Mouse (Mus musculus) mouse trophoblast stem cell (cell line): Measurements from ENCODE around the gene Cryzl2.

Experiments used
- in situ Hi-C, 2 experiments: fragments of 300-500 bp; cut with MseI, MboI; formaldehyde crosslinking; loops; 2 replicates in 1 of 2; 3 replicates in 1 of 2; pipeline ENCODE4 v1.15.1; 2025

Cryzl2 gene

DNA sequence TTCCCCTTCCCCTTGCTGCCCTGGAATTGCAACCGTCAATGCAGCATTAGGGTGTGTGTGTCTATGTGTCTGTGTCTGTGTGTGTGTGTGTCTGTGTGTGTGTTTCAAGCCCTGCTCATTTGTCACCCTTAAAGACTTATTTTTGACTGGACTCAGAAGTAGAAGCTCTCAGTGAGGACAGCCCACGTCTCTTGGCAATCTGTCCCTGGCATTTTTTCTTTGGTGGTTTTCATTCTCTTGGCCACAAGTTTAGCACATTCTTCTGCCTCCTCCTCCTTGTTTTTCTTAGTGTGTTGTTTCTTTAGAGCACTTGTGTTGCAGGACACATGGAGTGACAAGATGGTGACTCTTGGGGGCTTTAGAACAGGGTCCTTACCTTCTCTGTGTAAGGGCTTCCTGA is 17.9 kb downstream of the Cryzl2 start:
- in situ Hi-C loops: no loop called here

DNA sequence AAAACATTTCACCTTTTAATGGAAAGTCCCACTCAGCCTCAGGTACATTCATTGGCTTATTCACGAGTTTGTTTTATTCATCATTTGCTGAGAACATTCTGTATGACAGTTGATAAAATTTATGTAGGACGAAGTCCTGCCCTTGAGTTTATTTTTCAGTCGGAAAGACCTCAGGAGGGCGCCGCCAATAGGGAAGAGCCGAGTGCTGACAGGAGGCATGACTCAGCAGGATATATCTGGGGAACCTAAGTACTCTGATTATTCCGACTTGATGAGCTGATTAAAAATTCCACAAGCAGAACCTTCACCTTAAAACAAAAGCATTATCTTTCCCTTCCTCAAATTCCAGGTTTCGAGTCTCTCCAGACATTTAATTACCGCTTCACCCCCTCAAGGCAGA is 21.7 kb downstream of the Cryzl2 start:
- in situ Hi-C loops: no loop called here

DNA sequence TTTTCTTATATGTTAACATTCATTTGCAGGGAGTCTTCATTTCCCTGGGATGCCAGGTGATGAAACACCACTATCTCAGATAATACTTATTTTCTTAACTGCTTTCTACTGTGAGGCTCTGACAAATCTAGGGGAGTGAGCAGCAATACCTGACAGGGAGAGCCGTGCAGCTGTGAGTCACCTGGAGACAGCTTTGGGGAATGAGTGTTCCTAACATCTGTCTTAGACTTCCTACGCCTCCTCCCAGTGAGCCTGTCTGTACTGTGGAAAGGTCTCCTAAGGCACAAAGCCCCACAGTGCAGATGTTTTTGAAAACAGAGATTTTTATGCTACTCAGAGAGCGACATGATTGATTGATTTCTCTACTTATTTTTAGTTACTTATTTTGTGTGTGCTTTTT is 22.5 kb downstream of the Cryzl2 start:
- in situ Hi-C loops: no loop called here

DNA sequence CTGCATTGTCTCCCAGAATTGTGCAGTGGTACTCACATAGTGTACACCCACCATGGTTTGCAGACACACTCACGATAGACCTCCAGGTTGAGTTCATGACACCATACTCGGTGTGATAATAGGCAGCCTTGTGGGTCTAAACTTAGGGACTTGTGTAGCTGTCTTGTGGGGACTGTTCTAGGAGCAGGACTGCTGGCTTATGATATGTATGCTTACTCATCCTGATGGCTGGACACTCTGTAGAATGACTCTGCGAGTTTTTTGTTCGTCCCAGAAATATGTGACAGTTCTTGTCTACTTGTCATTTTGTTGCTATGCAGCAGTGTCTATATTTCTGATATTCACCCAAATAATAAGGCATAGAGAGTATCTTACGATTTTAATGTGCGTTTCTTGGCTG is 23.3 kb downstream of the Cryzl2 start:
- in situ Hi-C loops: no loop called here

DNA sequence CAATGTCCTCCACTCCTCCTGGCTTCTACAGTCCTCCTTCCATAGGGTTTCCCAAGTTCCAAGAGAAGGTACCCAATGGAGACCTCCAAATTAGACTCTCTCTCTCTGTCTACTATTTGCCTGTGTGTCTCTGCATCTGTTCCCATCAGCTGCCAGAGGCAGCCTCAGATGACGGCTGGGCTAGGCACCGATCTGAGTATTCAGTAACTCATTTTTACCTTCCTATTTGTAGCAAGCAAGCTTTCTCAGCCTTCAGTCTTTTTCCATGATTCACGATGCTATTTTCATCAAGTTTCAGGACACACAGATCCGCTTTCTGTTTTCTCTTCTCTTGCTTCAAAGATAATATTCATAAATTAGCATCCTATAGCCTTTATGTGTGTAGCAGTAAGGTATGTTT is 25.8 kb downstream of the Cryzl2 start:
- in situ Hi-C loops: no loop called here

DNA sequence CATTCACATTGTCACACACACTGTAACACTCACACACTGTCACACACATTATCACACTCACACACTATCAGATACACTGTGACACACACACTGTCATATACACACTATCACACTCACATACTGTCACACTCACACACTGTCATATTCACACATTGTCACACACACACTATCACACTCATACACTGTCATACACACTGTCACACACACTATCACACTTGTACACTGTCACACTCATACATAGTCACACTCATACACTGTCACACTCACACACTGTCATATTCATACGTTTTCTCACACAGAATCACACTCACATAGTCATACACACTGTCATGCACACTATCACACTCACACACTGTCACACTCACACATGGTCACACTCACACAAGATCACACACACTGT is 42.3 kb downstream of the Cryzl2 start:
- in situ Hi-C loops: no loop called here

DNA sequence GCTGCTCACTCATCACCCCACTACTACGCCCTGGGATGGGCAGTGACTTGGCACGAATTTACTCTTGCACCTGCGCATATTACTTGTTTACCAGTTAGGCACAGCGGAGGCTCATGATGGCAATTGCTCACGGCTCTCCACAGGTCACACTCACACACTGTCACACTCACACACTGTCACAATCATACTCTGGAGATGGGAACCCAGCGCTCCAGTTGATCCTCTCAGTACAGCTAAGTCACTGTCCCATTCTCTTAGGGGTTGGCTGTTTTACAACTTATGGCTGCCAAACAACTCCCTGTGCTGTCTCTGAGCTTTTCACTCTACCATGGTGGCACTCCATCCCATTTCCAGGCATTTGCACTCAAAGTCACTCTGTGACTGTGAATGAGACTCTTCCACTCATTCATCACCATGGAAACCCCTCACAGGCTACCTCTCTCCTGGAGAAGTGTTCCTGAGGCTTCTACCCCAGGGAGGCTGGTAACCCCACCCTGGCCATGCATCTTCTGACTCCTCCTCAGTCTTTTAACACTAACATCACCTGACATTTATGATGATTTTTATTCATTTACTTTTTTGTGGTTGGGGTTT is 43.1 kb downstream of the Cryzl2 start:
- in situ Hi-C loops: no loop called here

DNA sequence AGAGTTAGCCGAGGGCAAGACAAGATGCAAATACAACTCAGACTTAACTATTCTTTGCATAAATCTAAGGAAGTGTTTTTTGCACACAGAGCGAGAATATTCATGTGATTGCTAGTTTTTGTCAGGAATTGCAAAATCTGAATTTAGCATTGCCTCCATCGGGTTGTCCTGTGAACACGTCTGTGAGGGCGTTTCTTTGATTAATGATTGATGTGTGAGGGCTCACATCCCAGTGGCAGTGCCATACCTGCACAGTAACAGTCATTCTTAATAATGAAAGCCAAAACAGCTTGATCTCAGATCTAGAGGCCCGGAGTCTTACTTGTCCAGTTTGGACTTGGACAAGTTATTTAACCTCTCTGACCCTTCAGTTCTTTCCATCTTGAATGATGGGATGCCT is 44.7 kb downstream of the Cryzl2 start:
- in situ Hi-C loops: no loop called here

DNA sequence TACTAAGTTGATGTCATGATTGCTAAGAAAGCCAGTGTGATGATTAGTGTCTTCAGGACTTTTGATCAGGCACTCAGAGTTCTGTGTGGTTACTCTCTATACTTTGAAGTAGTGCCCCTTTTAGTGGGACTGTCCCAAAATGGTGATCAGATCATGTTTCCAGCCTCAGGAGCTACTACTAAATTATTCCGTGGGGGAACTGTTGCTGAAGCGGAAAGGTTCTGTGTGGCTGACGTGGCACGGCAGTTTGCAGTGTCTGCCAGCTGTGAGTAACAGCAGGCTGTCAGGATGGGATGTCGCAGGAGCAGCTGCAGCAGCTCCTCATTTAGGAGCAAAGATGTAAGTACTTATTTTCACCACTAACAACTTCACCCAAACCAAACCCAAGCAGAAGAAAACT is 48.1 kb downstream of the Cryzl2 start, which contains the start of gene Sec16b:
TSS of gene Sec16b (plus strand) at position 207 of the 400 bp plus-strand sequence.
- in situ Hi-C loops: no loop called here

DNA sequence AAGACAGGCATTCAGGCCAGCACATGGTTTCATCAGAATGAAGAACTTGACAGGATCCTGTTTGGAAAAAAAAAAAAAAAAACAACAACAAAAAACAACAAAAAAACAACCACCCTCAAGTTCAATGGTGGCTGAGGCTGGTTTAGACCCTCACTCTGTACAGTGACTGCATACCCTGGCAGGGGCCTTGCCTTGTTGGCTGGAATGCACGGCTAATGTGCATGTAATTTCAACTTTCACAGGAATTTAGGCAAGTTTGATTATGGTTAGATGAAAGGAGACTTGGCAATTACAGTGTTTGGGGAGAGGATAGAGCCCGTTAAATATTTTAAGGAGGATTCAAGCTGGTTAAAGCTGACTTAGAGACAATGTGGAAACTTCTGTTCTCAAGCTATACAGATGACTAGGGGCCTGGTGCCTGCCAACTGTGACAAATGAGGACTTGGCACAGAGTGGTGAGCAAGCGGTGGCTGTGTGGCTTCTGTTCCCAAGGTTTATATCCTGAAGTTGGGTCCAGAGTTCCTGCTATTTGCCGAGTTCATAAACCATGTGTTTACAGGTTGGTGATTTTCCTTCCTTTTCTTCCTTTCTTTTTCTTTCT is 48.7 kb downstream of the Cryzl2 start:
- in situ Hi-C loops: no loop called here

DNA sequence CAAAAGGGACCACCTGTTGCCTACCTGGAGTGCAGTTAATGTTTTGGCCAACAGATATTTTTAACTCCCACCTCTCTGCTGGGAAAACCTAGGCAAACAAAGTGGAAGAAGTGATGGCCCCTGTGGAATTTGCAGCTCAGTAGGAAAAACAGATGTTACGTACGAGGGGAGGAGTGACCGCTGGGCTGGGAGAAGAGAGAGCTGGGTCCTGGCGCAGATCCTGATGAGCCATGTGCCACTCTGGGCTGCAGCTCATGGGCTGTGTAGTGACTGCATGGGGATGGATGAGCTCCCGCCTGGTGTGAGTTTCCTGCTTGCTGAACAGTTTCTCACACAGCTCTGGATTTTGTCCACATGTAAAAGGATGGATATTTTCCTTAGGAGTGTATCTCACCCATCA is 49.4 kb downstream of the Cryzl2 start:
- in situ Hi-C loops: no loop called here

DNA sequence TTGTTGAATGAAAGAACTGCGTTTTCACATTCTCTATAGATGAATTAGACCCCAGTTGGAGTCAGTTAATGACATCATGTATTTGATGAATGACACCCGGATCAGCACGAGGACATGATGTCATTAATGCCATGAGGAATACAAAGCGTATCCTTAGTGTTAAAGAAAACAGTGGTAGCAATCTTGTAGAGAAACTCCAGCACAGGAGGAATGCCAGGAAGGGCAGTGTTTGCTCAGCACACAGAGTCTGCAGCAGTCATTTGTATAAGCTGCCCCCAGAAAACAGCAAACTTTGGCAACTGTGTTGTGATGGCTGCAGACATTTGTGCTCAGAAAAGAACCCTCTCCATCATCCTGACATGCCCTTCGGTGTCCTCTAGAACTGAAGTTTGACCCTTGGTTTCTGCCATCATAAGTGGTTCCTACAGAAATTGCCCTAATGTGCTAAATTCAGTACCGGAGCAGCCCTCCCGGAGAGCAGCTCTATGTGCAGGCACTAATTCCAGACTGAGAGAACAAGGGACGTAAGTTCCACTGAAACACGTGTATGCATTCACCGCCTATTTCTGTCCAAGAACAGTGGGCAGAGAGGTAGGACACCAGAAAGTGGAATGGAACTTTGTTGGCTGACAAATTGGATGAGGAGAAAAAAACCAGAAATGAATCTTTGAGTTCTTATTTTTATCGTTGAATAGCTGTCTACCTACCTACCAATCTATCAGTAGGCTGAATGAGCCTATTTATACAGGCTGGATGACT is 54.5 kb downstream of the Cryzl2 start:
- in situ Hi-C loops: no loop called here

DNA sequence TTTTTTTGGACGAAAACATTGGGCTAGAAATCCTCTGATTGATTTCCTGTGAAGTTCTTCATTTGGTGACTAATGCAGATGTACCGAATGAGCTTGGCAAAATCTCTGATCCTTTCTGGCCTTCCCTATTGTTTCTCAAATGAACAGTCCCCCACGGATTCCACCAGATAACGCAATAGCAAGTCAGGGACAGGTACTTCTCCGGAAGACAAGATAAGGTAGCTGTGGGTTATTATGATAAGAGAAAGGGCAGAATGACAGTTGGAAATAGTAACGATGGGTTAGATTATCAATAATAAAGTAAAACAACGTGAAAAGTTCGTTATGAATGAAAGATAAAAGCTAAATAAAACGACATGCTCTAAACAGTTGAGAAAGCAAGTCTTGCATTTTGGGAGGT is 55.2 kb downstream of the Cryzl2 start:
- in situ Hi-C loops: no loop called here

DNA sequence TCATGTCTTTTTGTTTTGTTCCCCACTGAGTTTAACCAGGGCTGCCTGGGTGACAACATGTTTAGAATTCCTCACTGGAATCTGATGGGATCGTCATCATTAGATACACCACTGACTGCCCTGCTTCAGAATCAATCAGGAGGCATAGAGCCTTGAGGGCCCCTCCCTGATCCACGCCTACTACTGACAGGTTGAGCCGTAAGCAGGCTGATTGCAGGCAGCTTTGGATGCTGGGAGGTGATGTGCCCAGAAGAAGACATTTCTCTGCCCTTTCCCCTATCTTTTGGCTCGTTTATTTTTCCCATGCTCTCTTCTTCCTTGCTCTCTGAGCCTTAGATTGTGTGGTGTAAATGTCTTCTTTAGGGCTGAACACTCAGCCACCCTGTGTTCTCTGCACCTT is 55.9 kb downstream of the Cryzl2 start:
- in situ Hi-C loops: no loop called here

DNA sequence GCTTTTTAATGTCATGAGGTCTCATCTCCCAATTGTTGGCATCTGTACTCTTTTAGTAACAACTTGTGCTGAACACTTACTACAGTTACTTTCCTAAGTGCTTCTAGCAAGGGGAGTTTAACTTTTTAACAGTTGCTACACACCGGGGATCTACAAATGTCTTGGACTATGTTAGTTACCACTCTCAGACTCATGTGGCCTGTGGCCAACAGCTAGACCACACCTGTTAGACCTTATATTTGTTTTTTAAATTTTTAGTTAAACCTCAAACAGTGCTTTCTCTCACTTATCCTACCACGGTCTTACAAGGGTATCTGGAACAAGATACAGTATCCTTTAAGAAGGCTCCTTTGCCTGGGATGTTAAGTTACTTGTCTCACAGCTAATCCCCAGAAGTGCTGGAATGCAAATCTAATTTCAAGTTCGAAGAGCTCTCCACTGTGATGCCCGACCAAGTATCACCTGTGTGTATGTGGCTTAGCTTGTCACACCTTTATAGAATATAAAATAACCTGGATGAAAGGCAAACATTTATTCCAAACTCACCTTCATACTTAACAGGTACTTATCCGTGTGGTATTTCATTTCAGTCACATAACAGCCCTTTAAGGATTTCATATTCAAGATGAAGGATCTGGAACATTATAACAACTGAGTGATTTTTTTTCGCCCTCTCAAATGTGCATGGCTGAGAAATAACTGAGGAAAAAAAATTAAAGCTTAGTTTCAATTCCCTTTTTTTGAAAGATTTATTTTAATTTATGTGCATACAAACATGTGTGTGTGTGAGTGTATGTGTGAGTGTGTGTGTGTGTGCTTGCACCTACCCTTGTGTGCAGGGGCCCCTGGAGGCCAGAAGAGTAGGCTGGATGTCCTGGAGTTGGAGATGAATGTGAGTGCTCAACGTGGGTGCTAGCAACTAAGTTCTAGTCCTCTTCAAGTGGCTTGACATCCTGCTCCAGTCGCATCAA is 58.7 kb downstream of the Cryzl2 start:
- in situ Hi-C loops: no loop called here

DNA sequence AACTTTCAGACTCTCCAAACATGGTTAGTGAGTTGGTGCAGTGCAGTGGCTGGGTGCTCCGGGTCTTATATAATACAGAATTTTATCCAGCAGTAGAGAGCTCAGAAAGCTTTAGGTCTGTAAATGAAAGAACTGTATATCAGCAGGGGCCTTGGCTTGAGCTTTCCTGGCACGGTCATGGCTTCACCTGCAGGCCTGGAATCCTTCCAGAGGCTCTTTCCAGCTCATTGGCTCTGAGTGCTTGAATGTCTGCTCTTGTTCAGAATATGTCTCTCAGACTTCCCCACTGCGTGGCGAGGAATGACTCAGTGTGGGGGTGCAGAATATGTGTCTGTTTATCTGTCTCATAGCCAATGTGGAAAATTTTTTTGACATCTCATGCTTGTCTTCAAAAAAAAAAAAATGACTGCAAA is 59.7 kb downstream of the Cryzl2 start:
- in situ Hi-C loops: no loop called here

DNA sequence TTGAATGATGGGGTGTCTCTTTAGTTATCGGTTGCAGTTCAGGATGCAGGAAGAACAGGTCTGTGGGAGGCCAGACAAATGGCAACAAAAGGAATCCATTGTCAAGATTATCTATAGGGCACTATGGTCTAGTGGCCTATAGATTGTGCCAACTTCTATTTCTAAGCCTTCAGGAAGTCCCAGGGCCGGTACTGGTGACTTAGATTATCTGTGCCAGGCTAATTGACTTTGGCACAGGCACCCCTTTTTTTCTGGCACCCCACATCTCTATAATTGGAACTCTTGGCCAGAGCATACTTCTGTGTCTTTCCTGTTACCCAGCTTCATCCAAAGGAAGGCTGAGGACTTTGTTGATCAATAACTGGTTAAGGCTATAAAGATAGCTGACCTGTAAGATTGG is 61.0 kb downstream of the Cryzl2 start:
- in situ Hi-C loops: no loop called here

DNA sequence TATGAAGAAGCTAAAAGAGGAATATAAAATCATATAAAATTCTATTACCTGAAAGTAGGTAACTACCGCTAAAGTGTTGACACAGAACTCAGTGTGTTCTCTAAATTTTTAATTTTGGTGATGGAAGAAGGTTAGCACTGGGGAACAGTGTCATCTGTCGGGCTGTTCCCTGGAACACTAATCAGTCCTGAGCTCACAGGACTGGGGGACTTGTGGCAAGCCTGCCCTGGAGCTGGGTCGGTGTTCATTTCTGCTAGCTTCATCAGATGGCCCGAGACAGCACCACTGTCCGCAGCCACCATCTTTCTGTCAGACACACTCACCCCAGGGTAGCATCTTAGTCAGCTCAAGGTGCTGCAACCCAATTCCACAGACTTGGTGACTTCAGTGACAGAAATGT is 63.9 kb downstream of the Cryzl2 start:
- in situ Hi-C loops: no loop called here

DNA sequence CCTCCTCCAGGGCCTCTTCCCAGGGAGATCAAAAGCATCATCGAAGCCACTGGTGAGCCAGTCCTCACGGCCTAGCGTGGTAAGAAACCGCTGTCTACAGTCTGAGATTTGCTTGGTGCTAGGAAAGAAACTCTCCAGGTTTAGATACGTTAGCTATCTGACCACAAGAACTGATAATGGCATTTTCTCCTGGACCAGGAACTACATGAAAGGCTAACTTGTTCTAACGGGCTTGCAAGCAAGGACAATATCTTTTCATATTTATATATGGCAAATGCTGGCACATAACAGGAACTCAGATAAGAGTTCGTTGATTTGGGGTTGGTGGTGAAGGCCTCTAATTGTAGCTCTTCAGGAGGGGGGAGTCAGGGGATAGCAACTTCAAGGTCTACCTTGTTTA is 66.4 kb downstream of the Cryzl2 start:
- in situ Hi-C loops: no loop called here

DNA sequence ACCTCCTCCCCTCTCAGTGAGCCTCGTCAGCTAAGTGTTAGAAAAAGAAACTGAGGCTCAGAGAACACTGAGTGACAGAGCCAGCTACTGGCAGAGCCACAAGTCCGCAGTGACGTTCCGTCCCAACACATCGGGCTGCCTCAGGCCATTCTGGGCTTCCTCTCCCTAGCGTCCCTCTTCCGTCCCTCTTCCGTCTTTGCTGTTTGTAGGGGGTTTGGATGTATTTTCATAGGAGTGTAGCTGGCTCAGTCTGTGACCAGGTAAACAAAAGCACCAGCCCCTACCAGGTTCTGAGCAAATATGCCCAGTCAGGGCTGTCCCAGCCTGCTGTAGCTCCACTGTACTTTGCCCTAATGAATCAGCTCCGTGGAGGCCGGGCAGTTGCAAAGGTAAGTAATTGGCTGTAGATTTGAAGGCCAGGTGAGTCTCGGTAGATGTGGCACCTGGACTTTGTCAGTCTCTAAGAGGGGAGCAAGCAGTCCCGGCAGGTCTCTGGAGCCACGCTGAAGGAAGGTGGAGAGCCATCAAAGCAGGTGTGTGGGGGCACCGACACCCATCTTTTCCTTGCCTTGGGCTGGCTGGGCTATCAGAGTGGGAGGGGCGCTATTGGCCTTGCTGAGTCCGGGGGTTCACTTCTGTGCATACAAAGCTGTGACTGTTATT is 67.4 kb downstream of the Cryzl2 start:
- in situ Hi-C loops: no loop called here

DNA sequence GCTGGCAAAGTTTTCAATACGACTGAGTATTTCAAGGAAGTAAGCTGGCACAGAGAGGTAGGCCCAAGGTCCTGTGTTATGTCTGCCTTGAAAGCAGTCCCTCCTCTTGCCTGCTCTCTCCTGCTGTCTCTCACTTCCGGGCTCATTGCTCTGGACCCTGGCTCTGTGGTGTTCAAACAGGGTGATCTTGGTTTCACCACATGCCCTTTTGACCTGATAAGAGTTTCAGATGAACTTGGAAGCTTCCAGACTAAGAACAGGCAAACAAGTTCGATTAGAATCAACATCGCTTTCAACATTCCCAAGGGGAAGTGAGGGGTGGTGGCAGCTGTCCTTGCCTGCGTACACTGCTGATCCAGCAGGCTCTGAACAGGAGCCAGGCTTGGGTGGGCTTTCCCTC is 68.2 kb downstream of the Cryzl2 start:
- in situ Hi-C loops: no loop called here
